Mouse (Mus musculus): Measurements from ENCODE around the gene Zscan20.

DNA sequence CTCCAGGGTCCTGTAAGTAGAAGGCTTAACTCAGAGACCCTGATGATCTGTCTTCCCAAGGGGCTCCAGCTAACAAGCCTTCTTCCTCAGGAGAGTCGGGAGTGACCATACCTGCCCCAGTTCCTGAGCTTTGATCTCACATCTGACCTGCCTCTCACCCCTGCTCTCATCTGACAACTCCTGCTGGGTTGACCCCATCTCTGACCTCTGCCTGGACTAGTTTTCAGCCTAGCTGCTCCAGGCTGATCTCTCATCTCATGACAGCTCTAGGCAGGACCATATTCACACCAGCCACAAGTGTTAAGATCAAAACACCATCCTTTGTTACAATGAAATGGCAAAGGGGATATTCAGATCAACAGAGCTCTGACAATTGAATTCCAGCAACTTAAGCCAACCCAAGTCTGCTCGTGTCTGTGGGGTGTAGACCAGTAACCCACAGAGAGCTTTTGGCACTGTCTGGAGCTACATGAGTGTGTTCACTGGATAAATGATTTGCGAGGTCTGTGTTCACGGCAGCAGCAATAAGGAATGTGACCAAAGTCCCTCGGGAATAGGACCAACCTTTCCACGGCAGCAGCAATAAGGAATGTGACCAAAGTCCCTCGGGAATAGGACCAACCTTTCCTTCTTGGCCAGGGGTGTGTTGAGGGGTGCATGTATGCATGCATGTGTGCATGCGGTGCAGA lies 38.8 kb upstream of the Zscan20 start:
- TF ChIP-seq CTCF (IDR thresholded peaks at IDR 0.05; ENCODE audit: low read depth) (no peak), EP300 (IDR thresholded peaks at IDR 0.05; ENCODE audit: low read depth) (no peak)
